Mouse (Mus musculus) thymus, postnatal 36 days (tissue): ENCODE measurements around the gene Pak3.

Experiments used
- DNase-seq, 2 experiments: peaks; one replicate each; pipeline ENCODE4 v3.0.0; 2022; ENCODE audit warnings: mixed read lengths in 2 of 2

The Pak3 gene

DNA sequence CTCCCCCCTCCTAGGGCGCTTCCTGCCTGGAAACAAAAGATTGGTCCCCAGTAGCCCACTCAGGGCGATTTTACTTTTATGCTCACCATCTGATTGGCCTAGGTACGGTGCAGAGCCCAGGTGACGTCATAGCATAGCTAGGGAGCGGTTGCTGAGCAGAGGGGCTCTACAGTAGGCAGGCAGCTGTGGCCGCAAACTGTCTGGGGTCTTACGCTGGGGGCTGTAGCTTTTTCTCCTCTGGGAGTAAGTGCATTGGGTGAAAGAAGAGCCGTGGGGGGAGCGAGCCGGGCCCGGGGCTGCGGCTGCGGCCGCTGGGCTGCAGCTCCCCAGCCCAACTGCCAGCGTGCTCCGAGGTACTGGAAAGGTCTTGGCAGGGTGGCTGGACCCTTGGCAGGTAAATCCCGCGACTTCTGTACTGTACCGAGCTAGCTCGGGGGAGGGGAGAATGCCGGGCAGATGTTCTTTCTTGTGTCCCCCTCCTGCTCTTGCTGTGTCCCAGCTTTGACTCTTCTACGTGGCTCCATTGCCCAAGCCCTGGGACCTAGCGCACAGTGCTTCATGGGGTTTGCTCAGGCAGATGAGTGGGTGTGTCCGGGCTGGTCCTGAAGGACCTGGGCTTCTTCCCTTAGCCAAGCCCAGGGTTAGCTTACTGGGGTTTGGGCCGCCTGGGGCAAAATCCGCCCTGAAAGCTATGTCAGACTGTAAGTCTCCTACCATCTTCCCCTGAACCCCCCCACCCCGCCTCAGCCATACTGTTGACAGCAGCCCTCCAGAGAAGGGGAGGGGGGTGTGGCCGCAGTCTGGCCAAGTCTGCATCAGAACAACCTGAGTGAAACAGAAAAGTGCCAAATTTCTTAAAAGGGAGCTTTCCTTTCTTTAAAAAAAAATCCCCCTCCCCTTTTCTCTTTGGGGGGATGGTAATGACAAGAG, 146.1 kb downstream of the Pak3 start:
- DNase-seq = no peak

DNA sequence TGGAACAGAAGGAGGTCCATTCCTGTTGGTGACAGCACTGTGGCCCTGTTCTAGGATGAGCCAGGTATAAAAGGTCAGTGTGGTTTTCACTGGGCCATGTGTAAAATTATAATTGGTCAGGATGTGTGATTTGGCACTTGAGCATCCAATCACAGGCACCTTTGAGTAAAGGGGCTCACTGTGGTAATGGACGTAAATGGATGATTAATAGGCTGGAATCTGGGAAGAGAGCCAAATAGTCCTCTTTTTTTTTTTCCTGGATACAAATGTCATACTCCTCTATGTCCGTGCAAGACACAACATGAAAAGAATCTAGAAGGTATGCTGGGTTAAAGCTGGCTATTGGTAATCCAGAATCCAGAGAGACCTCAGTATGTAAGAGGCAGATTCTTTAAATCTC, 147.4 kb downstream of the Pak3 start:
- DNase-seq = no peak

DNA sequence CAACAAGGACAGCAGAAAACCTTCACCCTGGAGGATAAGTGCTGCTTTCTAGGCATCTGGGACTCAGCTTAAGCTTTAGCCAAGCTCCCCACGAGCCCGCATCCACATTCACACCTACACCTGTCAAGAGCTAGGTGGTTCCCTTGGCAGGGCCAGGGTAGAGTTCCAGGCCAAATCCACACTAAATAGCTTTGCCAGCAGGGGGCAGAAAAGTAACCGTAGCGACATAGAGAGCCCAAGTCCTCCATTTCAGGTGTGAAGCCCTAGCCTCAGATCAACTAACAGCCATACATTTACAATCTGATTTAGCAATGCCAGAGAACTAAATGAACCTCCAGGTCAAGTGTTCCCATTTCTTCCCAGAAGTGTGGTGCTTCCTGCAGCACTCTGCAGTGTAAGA, 148.6 kb downstream of the Pak3 start:
- no peak for DNase-seq

DNA sequence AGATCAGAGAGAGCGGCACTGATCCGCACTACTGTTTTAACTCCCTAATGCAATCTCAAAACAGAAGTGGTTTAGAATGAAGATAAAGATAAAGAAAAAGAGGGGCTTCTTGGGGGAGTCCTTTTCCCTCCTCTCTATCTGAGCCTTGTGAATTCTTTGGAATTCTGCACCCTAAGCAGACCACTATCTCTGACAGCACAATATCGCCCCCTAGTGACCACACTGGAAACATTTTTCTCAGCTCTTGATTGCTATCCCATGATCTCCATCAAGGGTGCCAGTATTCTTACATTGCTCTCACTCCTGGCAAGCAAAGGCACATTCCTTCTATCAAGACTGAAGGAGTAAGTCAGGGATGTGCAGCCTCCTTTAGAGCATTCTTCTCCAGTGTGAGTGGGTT, 149.9 kb downstream of the Pak3 start:
- DNase-seq = no peak

DNA sequence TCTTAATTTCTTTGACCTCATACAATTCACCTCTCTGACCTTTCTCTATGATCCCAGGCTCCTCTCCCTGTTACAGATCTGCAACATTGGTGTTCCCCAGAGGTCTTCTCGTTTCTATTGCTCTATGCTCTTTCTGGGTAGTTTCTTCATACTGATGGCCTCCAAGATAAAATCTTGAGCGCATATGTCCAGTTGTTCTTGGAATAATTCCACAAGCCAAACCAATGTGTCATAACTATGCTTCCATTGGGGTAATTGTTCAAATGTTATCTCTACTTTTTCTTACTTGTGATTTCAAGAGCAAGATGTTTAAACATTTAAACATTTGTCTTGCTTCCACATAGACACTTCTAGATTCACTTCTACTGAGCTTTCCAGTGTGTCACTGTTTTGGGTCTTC, 160.2 kb downstream of the Pak3 start:
- DNase-seq = no peak

DNA sequence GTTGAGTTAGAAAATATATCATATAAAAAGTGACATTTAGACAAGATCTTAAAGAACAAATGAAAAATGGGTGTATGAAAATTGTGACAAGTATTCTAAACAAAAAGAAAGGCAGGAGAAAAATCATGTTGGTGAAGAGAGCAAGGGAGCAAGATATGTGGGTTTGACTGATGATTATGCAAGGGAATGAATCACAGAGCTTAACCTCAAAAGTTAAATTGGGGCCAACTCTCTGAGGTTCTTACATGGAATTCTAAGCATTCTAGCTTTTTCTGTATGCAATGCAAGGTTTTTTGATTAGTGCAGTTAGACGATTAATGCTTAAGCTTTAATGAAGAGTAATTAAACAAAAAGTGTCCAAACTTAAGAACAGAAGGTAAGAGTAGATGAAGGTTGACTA, 203.9 kb downstream of the Pak3 start:
- DNase-seq = no peak

DNA sequence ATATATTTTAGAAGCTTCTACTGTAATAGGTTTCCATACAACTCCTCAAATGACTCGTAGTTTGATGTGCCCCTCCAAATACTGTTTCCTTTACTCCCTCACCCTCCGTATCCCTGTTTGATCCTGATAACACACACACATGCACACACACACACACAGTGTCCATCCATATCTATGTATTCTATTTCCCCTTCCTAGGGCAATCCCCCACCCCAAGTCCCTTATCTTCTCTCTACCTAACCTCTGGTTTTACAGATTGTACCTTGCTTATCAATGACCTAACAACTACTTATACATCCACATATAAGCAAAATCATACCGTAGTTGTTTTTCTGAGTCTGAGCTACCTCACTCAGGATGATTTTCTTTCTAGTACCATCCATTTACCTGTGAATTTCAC, 207.0 kb downstream of the Pak3 start:
- no peak for DNase-seq

DNA sequence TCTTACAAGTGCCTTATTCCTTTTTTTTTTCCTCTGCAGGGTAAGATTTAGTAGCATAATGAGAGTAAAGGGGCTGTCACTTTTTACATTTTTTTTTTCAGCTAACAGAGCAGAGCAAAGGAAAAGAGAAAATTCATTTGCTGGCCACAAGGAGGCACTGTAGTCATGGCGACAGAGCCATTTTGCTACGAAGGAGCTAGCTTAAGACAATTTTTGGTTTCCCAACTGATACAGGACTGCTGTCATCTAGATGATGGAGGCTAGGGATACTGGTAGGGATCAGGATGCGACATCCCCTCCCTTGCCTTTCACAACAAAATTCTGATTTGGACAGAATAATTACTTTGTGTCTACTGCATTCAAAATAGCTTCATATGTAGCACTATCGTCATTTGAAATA, 217.6 kb downstream of the Pak3 start:
- DNase-seq = no peak

DNA sequence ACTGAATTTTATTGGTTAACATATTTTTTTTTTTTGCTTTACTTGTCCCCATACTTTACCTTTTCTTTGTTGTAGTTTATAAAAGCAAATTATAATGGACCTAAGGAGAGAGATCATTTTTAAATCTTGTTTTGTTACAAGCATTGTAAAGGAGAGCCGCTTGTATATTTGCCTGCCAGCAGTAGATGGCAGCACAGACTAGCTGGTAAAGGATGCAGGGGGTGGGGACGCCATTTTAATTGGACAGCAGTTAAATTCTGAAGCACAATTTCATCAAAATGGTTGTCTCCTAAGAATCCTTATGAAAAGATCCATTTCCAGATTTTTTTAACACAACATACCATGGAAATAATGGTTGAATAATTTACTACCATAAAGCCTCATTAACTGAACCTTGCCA, 220.8 kb downstream of the Pak3 start:
- DNase-seq = no peak

DNA sequence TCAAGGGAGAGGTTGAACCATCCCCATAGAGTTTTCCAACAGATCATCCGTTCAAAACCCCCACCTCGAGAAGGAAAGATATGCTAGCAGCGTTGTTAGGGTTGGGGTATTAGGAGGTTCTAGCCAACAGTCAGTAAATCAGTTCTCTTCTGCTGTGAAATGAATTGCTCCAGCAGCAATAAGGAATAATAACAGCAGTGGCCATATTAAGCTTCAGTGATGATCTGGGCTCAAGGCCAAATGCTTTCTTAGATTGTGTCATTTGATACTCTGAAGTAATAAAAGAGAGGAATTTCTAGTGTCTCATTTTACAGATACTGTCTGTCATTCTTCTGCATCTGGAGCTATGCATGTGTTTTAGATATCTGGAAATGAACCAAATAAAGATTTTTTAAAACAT, 244.2 kb downstream of the Pak3 start:
- DNase-seq = no peak

DNA sequence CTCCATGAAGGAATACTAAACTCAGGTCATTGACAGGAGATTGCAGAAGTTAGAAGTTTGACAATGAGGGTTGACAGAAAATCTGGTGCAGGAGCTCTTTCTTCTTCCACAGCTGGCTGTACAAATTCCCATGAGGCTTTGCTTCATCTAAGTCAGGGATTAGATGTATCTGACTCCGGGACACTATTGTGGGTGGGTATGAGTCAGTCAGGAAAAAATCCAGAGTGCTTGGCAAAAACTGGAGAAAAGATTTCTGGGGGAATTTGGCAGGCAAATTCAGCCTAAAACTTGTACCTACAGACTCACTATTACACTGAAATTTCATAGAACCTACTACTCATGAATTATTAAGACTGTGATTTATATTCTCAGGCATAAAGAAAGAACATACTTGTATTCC, 297.6 kb downstream of the Pak3 start:
- DNase-seq = no peak

DNA sequence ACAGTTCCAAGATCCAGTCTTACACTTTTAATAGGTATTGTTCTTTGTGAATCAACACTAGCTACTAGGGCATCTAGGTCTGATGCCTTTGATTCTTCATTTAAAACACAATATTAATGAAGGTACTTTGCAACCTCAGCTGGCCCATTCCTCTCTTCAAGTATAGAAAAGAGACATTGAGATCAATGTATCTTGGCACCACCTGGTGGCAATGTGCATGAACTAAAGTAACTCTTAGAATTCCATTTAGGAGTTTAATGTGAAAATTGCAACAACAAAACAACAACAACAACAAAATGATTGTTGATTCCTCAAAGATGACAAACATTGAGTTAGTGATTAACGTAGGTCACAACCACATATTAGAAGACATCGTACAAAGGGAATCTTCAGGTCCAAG, 300.6 kb downstream of the Pak3 start:
- DNase-seq = no peak

DNA sequence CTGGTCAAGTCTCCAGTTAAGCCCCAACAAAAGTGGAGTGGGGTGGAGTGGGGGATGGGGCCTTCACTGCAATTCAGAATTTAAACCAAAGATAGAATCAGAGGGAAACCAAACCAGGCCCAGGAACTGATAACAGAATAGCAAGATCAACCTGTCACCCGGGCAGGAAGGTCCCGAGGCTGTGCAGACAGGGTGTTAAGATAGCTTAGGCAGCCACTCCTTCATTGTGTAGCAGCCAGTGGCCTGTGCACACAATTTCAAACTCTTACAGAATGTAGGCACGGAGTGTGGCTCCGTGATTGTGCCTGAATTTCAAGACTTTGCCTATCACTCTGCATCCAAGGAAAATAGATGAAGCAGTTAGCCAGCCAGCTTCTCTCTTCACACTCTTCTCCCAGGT, 308.1 kb downstream of the Pak3 start:
- DNase-seq = no peak

DNA sequence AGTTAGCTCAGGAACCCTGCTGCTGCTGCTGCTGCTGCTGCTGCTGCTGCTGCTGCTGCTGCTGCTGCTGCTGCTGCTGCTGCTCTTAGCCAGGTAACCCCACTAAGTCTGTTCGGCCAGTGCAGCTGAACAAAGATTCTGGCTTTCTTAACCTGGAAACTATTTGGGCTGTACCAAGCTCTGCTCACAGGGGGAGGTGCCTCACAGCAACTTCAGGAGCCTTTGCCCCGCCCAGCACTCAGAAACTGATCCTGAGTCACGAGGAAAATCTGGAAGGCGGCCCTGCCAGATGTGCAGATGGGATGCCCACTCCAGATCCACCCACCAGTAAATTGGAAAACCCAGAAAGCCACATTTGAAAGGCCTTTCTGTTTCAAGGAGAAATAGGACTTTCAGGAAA, 308.8 kb downstream of the Pak3 start, which contains the start of gene Capn6:
Gene Capn6 (minus strand): TSS at position 203 of the 400 bp plus-strand sequence.
- no peak for DNase-seq

DNA sequence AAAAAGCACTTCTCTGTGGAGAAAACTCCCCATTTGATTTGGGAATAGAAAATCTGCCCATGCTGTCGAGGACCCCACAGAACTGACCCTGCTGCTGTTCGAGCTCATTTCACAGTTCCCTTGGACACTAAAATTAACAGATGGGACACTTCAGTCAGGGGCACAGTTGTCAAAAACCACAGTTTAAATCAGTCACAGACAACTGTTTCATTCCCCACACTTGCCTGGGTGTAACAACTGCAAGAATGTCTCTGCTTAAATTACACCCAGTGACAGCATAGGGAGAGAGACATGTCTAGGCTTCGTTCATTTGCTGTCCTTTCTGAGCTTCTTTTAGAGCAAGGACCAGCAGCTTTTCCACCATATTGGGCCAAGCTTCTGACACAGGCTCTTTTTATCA, 328.2 kb downstream of the Pak3 start:
- DNase-seq = no peak
